Mouse (Mus musculus): ENCODE measurements around the gene Sorbs1.

Gene Sorbs1

GRCm38 (mm10) chr19:40481115-40481514 lies 32.5 kb downstream of the Sorbs1 start:
- DNase-seq (ENCODE audit: low read depth, low spot score): no peak

DNA sequence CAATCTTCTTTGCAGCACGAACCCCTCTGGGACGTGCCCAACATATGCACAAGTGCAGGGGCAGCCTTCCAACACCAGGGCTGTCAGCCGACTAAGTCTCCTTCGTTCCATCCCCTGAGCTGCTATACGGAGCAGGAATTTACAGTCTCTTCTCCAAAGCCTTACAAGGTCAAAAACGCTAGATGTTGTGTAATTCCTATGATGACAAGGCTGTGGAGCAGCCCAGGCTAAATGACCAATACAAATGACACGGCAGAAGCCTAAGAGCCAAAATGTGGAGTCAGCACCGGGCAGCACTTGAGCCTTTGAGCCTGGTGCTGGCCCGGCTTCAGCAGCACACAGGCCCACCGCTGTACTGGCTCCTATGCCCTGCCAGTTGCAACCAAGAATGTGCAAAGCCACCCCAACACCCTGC lies 35.4 kb downstream of the Sorbs1 start:
- DNase-seq (ENCODE audit: low read depth, low spot score): no peak

DNA sequence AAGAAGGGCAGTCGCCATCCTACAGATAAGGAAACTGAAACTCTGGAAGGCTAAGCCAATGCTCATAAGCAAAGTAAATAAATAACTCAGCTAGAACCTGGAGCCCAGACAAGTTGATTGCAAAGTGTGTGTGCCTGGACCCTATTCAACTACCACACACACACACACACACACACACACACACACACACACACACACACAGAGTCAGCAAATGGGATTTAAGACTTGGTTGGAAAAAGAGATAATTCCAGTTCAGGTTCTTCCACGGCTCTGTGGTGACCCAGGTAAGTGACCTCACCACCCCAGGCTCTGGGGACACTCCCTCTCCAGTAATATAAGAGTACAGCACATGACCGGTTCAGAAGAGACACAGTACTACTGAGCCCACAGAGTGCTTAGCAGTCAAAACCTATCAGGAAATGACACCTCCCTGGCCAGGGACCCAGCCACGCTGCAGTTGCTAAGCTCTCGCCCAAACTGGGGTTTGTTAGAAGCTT lies 36.1 kb downstream of the Sorbs1 start:
- DNase-seq (ENCODE audit: low read depth, low spot score): peak; percentile 34

DNA sequence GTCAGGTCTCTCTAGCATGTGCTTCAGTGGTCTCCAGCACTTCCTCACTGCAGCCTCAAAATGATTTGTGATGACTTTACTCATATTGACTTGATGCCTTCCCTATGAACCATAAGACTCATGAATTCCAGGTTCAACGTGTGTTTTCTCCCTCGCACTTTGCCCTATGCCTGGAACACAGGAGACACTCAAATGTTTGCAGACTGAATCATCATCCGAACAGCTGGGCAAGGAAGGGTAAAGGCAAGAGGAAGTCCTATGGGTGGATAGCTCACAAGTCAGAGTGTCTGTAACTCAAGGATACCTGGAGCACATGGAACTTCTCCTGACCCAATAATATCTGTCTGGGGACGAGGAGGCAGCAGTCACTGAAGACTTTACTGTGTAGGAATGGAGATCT lies 37.1 kb downstream of the Sorbs1 start:
- DNase-seq (ENCODE audit: low read depth, low spot score): no peak

- no peak for DNase-seq (ENCODE audit: low read depth, low spot score)
These were observed 41.9 kb downstream of the Sorbs1 start for GRCm38 (mm10) chr19:40471526-40472245.

DNA sequence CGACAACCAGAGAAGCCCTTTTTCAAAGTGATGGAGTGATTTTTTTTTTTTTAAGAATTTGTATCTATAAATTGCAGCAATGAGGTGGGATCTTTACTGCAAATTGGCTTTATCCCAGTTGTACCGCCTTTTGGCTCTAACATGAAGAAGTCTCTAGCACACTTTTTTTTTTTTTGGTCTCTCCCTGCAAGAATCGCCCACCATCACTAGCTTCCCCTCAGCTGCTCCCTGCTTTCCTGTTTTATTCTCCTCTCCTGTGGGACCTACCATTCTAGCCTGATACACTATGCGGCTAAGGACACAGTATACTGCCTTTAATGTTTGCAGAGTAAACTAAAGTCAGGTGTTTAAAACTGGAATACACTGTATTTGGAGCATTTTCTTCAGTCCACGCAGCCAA lies 43.8 kb downstream of the Sorbs1 start:
- DNase-seq (ENCODE audit: low read depth, low spot score): no peak

DNA sequence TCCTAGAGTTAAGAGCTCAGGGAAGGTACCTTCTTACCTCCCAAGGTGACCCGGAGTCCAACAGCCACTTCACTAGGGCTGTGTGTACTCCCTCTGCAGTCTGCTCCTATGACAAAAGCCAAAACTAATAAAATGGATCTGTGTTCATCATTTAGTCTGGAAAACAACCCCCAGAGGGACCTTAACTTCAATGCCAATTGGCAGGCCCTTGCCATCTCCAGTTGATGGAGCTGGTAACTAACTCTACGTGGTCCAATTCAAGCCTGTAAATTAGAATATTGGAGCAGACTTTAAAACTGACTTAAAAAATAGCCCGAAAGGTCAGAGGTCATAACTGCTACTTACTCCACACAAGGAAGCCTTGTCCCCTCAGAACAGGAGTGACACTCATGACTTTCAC lies 45.3 kb downstream of the Sorbs1 start:
- DNase-seq (ENCODE audit: low read depth, low spot score): no peak

GRCm38 (mm10) chr19:40467810-40468209 lies 45.8 kb downstream of the Sorbs1 start:
- DNase-seq (ENCODE audit: low read depth, low spot score): no peak

DNA sequence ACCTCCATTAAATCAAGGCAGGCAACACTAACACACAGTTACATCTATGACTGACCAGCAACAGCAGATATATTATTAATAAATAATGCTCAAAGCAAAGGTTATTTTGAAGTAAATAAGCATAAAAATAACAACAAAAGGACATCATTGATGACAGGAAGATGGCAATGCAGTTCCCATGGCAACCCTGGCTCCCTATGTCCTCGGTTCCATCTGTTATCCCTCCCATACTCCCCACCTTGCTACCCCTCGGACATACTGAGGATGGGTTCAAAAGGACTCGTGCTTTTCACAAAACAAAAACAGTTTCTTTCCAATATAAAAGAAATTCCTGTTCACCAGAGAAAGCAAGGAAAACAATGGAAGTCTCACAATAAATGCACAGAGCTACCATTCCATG lies 48.2 kb downstream of the Sorbs1 start:
- DNase-seq (ENCODE audit: low read depth, low spot score): no peak

DNA sequence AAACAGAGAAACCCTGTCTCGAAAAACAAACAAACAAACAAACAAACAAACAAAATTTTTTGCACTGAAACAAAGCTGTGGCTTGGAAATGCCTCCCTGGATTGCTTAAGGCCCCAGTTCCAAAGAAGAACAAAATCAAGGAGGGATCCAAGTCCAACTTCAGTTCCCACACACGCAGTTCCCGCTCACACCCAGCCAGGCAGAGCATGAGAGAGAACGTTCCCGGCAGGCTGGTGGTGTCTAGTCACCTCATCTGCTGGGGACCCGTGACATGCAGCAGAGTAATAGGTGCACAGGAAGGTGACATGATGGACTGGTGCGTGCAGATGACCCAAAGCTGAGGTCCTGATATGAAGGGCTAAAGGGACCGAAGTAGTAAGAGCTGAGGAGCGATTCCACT lies 49.2 kb downstream of the Sorbs1 start:
- no peak for DNase-seq (ENCODE audit: low read depth, low spot score)

GRCm38 (mm10) chr19:40462892-40463291 lies 50.7 kb downstream of the Sorbs1 start:
- no peak for DNase-seq (ENCODE audit: low read depth, low spot score)

GRCm38 (mm10) chr19:40462481-40462880 lies 51.1 kb downstream of the Sorbs1 start:
- DNase-seq (ENCODE audit: low read depth, low spot score): no peak

GRCm38 (mm10) chr19:40461662-40462061 lies 51.9 kb downstream of the Sorbs1 start:
- DNase-seq (ENCODE audit: low read depth, low spot score): no peak

GRCm38 (mm10) chr19:40460854-40461490 lies 52.6 kb downstream of the Sorbs1 start:
- no peak for DNase-seq (ENCODE audit: low read depth, low spot score)

DNA sequence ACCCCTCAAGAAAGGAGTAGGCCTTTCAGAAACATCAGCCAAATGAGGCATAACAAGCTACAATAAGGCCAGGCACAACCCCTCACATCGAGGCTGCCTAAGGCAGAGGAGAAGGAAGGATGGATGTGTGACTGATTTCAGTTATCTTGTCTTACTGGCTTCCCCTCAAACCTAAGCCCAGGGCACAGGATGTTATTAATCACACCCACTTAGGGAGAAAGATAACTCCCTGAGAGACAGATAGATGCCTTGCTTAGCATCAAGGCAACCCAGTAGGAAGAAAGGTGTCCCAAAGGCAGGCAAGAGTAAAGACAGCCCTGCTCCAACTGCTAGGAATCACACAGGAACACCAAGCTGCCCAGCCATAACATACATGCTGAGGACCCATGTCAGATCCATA lies 54.2 kb downstream of the Sorbs1 start:
- no peak for DNase-seq (ENCODE audit: low read depth, low spot score)

GRCm38 (mm10) chr19:40458806-40459205 lies 54.8 kb downstream of the Sorbs1 start:
- no peak for DNase-seq (ENCODE audit: low read depth, low spot score)

DNA sequence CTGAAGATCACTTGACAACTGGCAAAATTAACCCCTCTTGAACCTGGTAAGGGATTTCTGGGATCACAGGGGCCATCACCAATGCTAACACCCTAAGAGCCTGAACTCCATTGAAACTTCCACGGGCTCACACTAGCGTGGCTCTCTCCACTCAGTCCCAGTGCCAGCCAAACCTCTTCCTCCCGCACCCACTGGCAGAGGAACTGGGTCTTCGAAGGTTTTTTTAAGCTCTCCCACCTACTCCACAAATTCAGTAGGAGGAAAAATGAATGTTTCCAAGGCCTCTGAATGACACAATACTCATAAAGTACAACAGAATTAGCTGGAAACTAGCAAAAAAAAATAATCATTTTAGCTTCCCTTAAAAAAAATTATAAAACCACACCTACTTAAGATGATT lies 58.3 kb downstream of the Sorbs1 start:
- DNase-seq (ENCODE audit: low read depth, low spot score): no peak

DNA sequence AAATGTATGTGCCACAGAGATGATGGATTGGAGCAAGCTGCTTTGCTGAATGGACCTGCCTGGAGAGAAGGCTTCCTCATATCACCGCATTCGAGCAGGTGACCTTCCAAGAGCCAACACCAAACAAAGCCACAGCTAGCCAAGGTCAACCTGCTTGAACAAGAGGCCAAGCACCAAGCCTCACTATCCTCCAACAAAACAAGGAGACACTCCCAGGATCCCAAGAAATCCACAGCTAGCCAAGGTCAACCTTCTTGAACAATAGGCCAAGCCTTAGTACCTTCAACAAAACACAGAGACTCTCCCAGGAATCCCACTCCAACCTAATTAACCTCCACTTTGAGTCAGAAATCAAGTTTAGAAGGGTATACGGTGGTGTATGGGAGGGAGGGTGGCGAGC lies 59.5 kb downstream of the Sorbs1 start:
- no peak for DNase-seq (ENCODE audit: low read depth, low spot score)

DNA sequence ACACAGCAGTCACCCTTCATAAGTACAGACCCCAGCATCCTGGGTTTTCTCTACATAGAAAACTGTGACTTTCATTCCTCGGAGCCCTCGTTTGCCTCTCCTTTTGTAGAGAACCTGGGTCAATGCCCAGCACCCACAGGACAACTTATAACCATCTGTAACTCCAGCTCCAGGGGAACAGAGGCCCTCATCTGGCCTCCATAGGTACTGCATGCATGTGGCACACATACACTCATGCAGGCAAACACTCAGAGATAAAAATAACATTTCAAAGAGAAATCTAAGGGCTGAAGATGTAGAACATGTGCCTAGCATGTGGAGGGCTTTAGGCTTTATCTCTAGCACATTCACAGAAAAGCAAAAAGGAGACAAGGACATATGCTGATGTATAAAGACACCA lies 61.4 kb downstream of the Sorbs1 start:
- no peak for DNase-seq (ENCODE audit: low read depth, low spot score)

GRCm38 (mm10) chr19:40451307-40451706 lies 62.3 kb downstream of the Sorbs1 start:
- DNase-seq (ENCODE audit: low read depth, low spot score): no peak

DNA sequence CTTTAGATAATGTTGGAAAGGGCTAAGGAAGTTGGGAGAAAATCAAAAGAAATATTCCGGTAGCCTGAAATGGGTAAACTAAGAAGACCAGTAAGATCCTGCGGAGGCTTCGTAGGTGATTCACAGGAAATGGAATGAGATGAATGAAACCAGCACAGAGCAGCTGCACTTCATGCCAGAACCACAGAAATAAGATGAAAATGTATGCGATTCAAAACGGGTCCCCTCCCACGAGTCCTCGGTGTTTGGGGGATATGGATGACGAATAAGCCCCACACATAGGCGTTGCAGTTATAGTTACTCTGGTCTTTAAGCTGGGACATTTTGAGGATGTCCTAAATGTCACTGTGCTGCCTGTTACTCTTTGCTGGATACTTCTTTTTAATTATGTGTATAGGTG lies 67.1 kb downstream of the Sorbs1 start:
- no peak for DNase-seq (ENCODE audit: low read depth, low spot score)

DNA sequence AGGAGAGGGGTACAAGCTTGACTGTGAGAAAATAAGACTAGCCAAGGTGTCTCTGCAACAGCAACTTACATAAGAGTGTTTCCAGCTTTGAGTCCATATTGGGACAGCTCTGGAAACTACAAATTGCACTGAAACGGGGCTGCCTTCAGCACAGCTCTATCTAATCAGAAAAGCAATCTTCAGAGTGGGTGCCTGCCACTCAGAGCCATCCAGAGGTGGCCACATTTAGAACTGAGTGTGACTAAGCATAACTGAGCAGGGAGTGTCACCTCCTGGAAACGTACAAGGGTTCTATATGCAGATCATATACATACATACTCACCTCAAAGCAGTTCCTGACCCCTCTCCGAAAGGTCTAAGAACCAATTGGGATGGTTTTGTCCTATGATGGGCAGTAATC lies 71.2 kb downstream of the Sorbs1 start:
- no peak for DNase-seq (ENCODE audit: low read depth, low spot score)

- DNase-seq (ENCODE audit: low read depth, low spot score): no peak
These were observed 72.6 kb downstream of the Sorbs1 start for GRCm38 (mm10) chr19:40440951-40441350.
